Mouse (Mus musculus): ENCODE data around the gene Dyrk3. TPM values are rescaled to one million over a fixed set of nuclear protein-coding genes. Genes with fewer than 3 reads are reported as not detected.

Dyrk3 gene
- polyA plus RNA-seq (2021; fragmentation: Nextera tagmentation): 9.5 TPM in 2 replicates
- long read RNA-seq, experiment 1, transcript Dyrk3-201 (3 exons, 3,164 nt): major isoform, 23 of 30 reads
- long read RNA-seq, experiment 1, partial matches to known transcripts: 0 of 30 reads
- long read RNA-seq, experiment 1, other reads (novel, unspliced or antisense): 7 of 30 reads
- long read RNA-seq, experiment 2, transcript Dyrk3-201 (3 exons, 3,164 nt): major isoform, 95 of 108 reads
- long read RNA-seq, experiment 2, partial matches to known transcripts: 1 of 108 reads
- long read RNA-seq, experiment 2, other reads (novel, unspliced or antisense): 9 of 108 reads

GRCm38 (mm10) chr1:131138191-131139016 is at the start of gene Dyrk3:
Dyrk3 (minus strand) TSS chr1:131138340.

GRCm38 (mm10) chr1:131153018-131153629 is 15.0 kb upstream of the Dyrk3 start, which contains the start of gene Eif2d:
Eif2d (plus strand) TSS chr1:131153181.

GRCm38 (mm10) chr1:131097700-131098094 is 40.4 kb downstream of the Dyrk3 start, which contains the start of gene Mapkapk2:
Mapkapk2 (minus strand) TSS chr1:131097826.

Other genes with a start within 250 kb of the Dyrk3 start
- gene Il20, start 226.9 kb downstream of the Dyrk3 start, polyA plus RNA-seq (2021; fragmentation: Nextera tagmentation): not detected in 2 replicates
- not detected in 2 replicates for gene Il19, start 198.2 kb downstream of the Dyrk3 start, polyA plus RNA-seq (2021; fragmentation: Nextera tagmentation)
- gene Il10, start 118.5 kb downstream of the Dyrk3 start, polyA plus RNA-seq (2021; fragmentation: Nextera tagmentation): not detected in 2 replicates
- 3.7 and 4.3 TPM in 2 replicates for gene Mapkapk2, start 40.5 kb downstream of the Dyrk3 start, polyA plus RNA-seq (2021; fragmentation: Nextera tagmentation)
- gene Eif2d, start 14.8 kb upstream of the Dyrk3 start, polyA plus RNA-seq (2021; fragmentation: Nextera tagmentation): 13.7 and 14.3 TPM in 2 replicates
- gene Rassf5, start 106.9 kb upstream of the Dyrk3 start, polyA plus RNA-seq (2021; fragmentation: Nextera tagmentation): 7.6 and 8.0 TPM in 2 replicates
- 0.08 TPM in 2 replicates for gene Ikbke, start 141.3 kb upstream of the Dyrk3 start, polyA plus RNA-seq (2021; fragmentation: Nextera tagmentation)